Mouse (Mus musculus): ENCODE data around the gene Gpx3. TPM values are rescaled to one million over a fixed set of nuclear protein-coding genes. Genes with fewer than 3 reads are reported as not detected.

The Gpx3 gene
- not detected in 4 replicates for total RNA-seq (2023; ENCODE audit: inconsistent age)

GRCm38 (mm10) chr11:54902333-54903323 lies at the start of gene Gpx3:
Gene Gpx3 (plus strand): TSS chr11:54902453.

GRCm38 (mm10) chr11:54860256-54861038 lies 41.8 kb upstream of the Gpx3 start, which contains the start of gene Lyrm7:
Gene Lyrm7 (minus strand): TSS chr11:54860916.

GRCm38 (mm10) chr11:54866119-54867048 lies 35.9 kb upstream of the Gpx3 start, which contains the start of gene Hint1:
Gene Hint1 (plus strand): TSS chr11:54866383.

Other genes starting within 250 kb of the Gpx3 start
- 132 to 142 TPM (median 135 TPM) in 4 replicates for gene Cdc42se2, start 114.8 kb upstream of the Gpx3 start, total RNA-seq (2023; ENCODE audit: inconsistent age)
- 5.7 to 6.6 TPM (median 6.4 TPM) in 4 replicates for gene Lyrm7, start 41.5 kb upstream of the Gpx3 start, total RNA-seq (2023; ENCODE audit: inconsistent age)
- 113 to 145 TPM (median 122 TPM) in 4 replicates for gene Hint1, start 36.1 kb upstream of the Gpx3 start, total RNA-seq (2023; ENCODE audit: inconsistent age)
- gene Tnip1, start 60.5 kb downstream of the Gpx3 start, total RNA-seq (2023; ENCODE audit: inconsistent age): 95.9 to 111 TPM (median 103 TPM) in 4 replicates
- 239 to 261 TPM (median 254 TPM) in 4 replicates for gene Anxa6, start 131.0 kb downstream of the Gpx3 start, total RNA-seq (2023; ENCODE audit: inconsistent age)
- 38.7 to 43.6 TPM (median 41.7 TPM) in 4 replicates for gene Ccdc69, start 175.7 kb downstream of the Gpx3 start, total RNA-seq (2023; ENCODE audit: inconsistent age)
- gene Gm2a, start 195.7 kb downstream of the Gpx3 start, total RNA-seq (2023; ENCODE audit: inconsistent age): 119 to 129 TPM (median 126 TPM) in 4 replicates
- not detected in 4 replicates for gene Slc36a3, start 249.3 kb downstream of the Gpx3 start, total RNA-seq (2023; ENCODE audit: inconsistent age)

Data from B cell, adult (primary cell).